9 mouse cellular contexts compared by ENCODE assay signal in genomic region chr3:143379193-143379592, GRCm38 (mm10).
DNase-seq lines count a peak whose midpoint lies in the region; ATAC-seq and TF ChIP-seq lines count a peak whose summit lies in the region.
"Had no signal": no experiment of that assay in that cellular context is flagged by ENCODE, and none has a peak within 500 bp of the region (broad histone marks: within the 10 kb centered on the region; RNA-seq: fewer than 3 reads in every experiment).

No protein-coding gene starts in this region.

- no peaks in the 10 kb centered on the region for H3K4me1 ChIP-seq in ES-E14 (ENCODE audit: control insufficient read depth in 2 of 2, insufficient read depth in 2 of 2, low read length in 2 of 2, poor library complexity in 1 of 2)
- no peaks in the 10 kb centered on the region for H3K4me1 ChIP-seq in cerebellum, adult 2 months (ENCODE audit: control insufficient read depth, insufficient read depth, low read length)
- H3K4me1 ChIP-seq in hindbrain, embryonic 11.5 days (replicated peaks; ENCODE audit: control insufficient read depth, insufficient read depth, low read length), result no peaks in the 10 kb centered on the region; the same call in 1 of the 2 replicates
- H3K4me1 ChIP-seq in lung, embryonic 16.5 days (replicated peaks; ENCODE audit: control insufficient read depth, insufficient read depth, low read length), result no peaks in the 10 kb centered on the region

- no peak for TF ChIP-seq POLR2A in cerebellum, adult 2 months (IDR thresholded peaks at IDR 0.05; ENCODE audit: borderline replicate concordance, insufficient read depth, low read length)

- in situ Hi-C loops in ES-E14 (cut with MboI; ENCODE audit: low sequenced_read_pairs in 2 of 2, unreplicated experiment in 2 of 2), result no loop called here

- no peaks in the 10 kb centered on the region for H3K36me3 ChIP-seq in ES-E14 (ENCODE audit: control insufficient read depth, insufficient read depth, low read length, poor library complexity, severe bottlenecking)
- no peaks in the 10 kb centered on the region for H3K36me3 ChIP-seq in hindbrain, embryonic 11.5 days (ENCODE audit: control insufficient read depth, insufficient read depth, low read length)
- H3K36me3 ChIP-seq in lung, embryonic 16.5 days (ENCODE audit: control insufficient read depth, insufficient read depth, low read length), result no peaks in the 10 kb centered on the region

- no peak overlapping the region for H3K4me2 ChIP-seq in hindbrain, embryonic 11.5 days (replicated peaks; ENCODE audit: low read depth, low read length)
- 0 out of 2 replicates have a peak overlapping the region, but pooled peaks have one; percentile 14 for H3K4me2 ChIP-seq in lung, embryonic 16.5 days (ENCODE audit: low read depth, low read length)

- ATAC-seq in frontal cortex, adult (ENCODE audit: low TSS enrichment), result peak; percentile 80
- ATAC-seq in hindbrain, embryonic 11.5 days (ENCODE audit: low FRiP score), result peak; percentile 85
- ATAC-seq in lung, embryonic 16.5 days (ENCODE audit: low read depth), result peak; percentile 79

- H3K27me3 ChIP-seq in cerebellum, adult 2 months (ENCODE audit: control insufficient read depth, insufficient read depth, low read length), result no peaks in the 10 kb centered on the region
- no peaks in the 10 kb centered on the region for H3K27me3 ChIP-seq in hindbrain, embryonic 11.5 days (ENCODE audit: control insufficient read depth, insufficient read depth, low read length)
- no peaks in the 10 kb centered on the region for H3K27me3 ChIP-seq in lung, embryonic 16.5 days (ENCODE audit: control insufficient read depth, insufficient read depth, low read depth, low read length)

- TF ChIP-seq CTCF in cerebellum, adult 2 months (IDR thresholded peaks at IDR 0.05; ENCODE audit: borderline replicate concordance, insufficient read depth, low read depth, low read length), result peak; percentile 72

- H3K27ac ChIP-seq in ES-E14 (ENCODE audit: insufficient read depth, low read depth, low read length, poor library complexity, severe bottlenecking), result no peak overlapping the region
- H3K27ac ChIP-seq in cerebellum, adult 2 months (ENCODE audit: insufficient read depth, low read length), result no peak overlapping the region
- no peak overlapping the region for H3K27ac ChIP-seq in hindbrain, embryonic 11.5 days (ENCODE audit: low read depth, low read length)
- H3K27ac ChIP-seq in lung, embryonic 16.5 days (ENCODE audit: low read length), result no peak overlapping the region

- WGBS in cerebellum, adult 2 months, result 10% methylated on average over 13 of the region's 13 CpGs
- 20% methylated on average over 13 of the region's 13 CpGs for WGBS in hindbrain, embryonic 11.5 days
- WGBS in lung, embryonic 16.5 days, result 7% methylated on average over 13 of the region's 13 CpGs

- H3K4me3 ChIP-seq in ES-E14 (ENCODE audit: insufficient read depth in 1 of 2, low read depth in 1 of 2, low read length in 2 of 2, poor library complexity in 1 of 2, severe bottlenecking in 1 of 2), result no peak overlapping the region
- H3K4me3 ChIP-seq in cerebellum, adult 2 months (replicated peaks; ENCODE audit: insufficient read depth, low read depth, low read length), result no peak overlapping the region
- H3K4me3 ChIP-seq in hindbrain, embryonic 11.5 days (ENCODE audit: low read depth, low read length), result no peak overlapping the region
- no peak overlapping the region for H3K4me3 ChIP-seq in lung, embryonic 16.5 days (ENCODE audit: low read length)
- H3K4me3 ChIP-seq: erythroblast, embryonic 14.5 days had no signal

- H3K9me3 ChIP-seq in ES-E14 (ENCODE audit: control insufficient read depth, insufficient read depth, low read depth, low read length), result no peaks in the 10 kb centered on the region
- H3K9me3 ChIP-seq in hindbrain, embryonic 11.5 days (ENCODE audit: control insufficient read depth, low read length), result no peaks in the 10 kb centered on the region
- no peaks in the 10 kb centered on the region for H3K9me3 ChIP-seq in lung, embryonic 16.5 days (ENCODE audit: control insufficient read depth, low read length)

- DNase-seq in ES-E14 (ENCODE audit: low read depth, low spot score), result peak; percentile 51
- DNase-seq in cerebellum, adult 2 months, result peak; percentile 45 to 50
- peak; percentile 82 for DNase-seq in hindbrain, embryonic 11.5 days (ENCODE audit: low spot score)
- peak; percentile 29 for DNase-seq in layer of hippocampus, adult 9-10 months (ENCODE audit: low spot score)
- DNase-seq in retina, embryonic 14.5 days (ENCODE audit: low spot score), result peak; percentile 81
- peak; percentile 79 for DNase-seq in thymus, postnatal 4 days

- no peak overlapping the region for H3K9ac ChIP-seq in ES-E14 (ENCODE audit: insufficient read depth, low read depth, low read length, poor library complexity, severe bottlenecking)
- H3K9ac ChIP-seq in hindbrain, embryonic 11.5 days (ENCODE audit: low read depth, low read length), result no peak overlapping the region
- no peak overlapping the region for H3K9ac ChIP-seq in lung, embryonic 16.5 days (ENCODE audit: low read length)

TF ChIP-seq in ES-E14, 5 proteins besides CTCF, POLR2A, EP300 and RAD21:
- TF ChIP-seq ZNF384 (IDR thresholded peaks at IDR 0.05; ENCODE audit: low read depth, low read length), result no peak
- TF ChIP-seq ZC3H11A (IDR thresholded peaks at IDR 0.05; ENCODE audit: borderline replicate concordance, low read depth, low read length), result peak; percentile 42; the same call in 1 of the 2 replicates
- TF ChIP-seq MAFK (IDR thresholded peaks at IDR 0.05; ENCODE audit: insufficient read depth, low read depth, low read length), result no peak
TF ChIP-seq in ES-E14: peak in this region for 1.

Comparison
In these comparisons a context has a peak if more than half of its experiments do, and no peak if none do; other contexts are left out.
1. DNase-seq: peak in every context shown above with its lines; median percentile 82 in hindbrain, embryonic 11.5 days; 81 in retina, embryonic 14.5 days; 79 in thymus, postnatal 4 days; 51 in ES-E14; 48 in cerebellum, adult 2 months; 29 in layer of hippocampus, adult 9-10 months.